Mouse (Mus musculus) gonadal fat pad, adult 2 months (tissue): ENCODE measurements at regions not wholly inside any gene's neighbourhood (a gene's known extent, or its start where the extent isn't known, plus 50 kb on each side); places are given as distances from the start of the nearest gene placed in this dataset.
A peak's percentile ranks its signal among the peaks of the same experiment; 100 is the strongest.

Source experiments
- DNase-seq: peaks from one replicate; pipeline ENCODE4 v3.0.0-alpha.2; 2012; ENCODE audit warnings: low read depth

- no peak for DNase-seq
These were observed 286.9 kb downstream of the Pdcd6ip start for GRCm38 (mm10) chr9:113421121-113421520.

GRCm38 (mm10) chr9:113419801-113420200 lies 288.3 kb downstream of the Pdcd6ip start:
- no peak for DNase-seq

GRCm38 (mm10) chr9:113417106-113417505 lies 291.0 kb downstream of the Pdcd6ip start:
- no peak for DNase-seq

GRCm38 (mm10) chr9:113415511-113415931 lies 292.5 kb downstream of the Pdcd6ip start:
- no peak for DNase-seq

- no peak for DNase-seq
These were observed 293.4 kb downstream of the Pdcd6ip start for GRCm38 (mm10) chr9:113414690-113415089.

- DNase-seq, result no peak
These were observed 294.2 kb downstream of the Pdcd6ip start for GRCm38 (mm10) chr9:113413851-113414250.

GRCm38 (mm10) chr9:113411638-113412037 lies 296.4 kb downstream of the Pdcd6ip start:
- DNase-seq, result no peak

- DNase-seq, result no peak
These were observed 299.5 kb downstream of the Pdcd6ip start for GRCm38 (mm10) chr9:113408521-113408920.

GRCm38 (mm10) chr9:113394320-113394719 lies 313.7 kb downstream of the Pdcd6ip start:
- no peak for DNase-seq

- no peak for DNase-seq
These were observed 320.7 kb downstream of the Pdcd6ip start for GRCm38 (mm10) chr9:113387356-113387755.

- DNase-seq, result no peak
These were observed 326.4 kb downstream of the Pdcd6ip start for GRCm38 (mm10) chr9:113381591-113382110.

GRCm38 (mm10) chr9:113380408-113381129 lies 327.5 kb downstream of the Pdcd6ip start:
- DNase-seq, result no peak

- no peak for DNase-seq
These were observed 329.5 kb downstream of the Pdcd6ip start for GRCm38 (mm10) chr9:113378525-113378924.

- DNase-seq, result no peak
These were observed 336.2 kb downstream of the Pdcd6ip start for GRCm38 (mm10) chr9:113371718-113372306.

- no peak for DNase-seq
These were observed 360.1 kb downstream of the Pdcd6ip start for GRCm38 (mm10) chr9:113347942-113348341.

- DNase-seq, result no peak
These were observed 361.5 kb downstream of the Pdcd6ip start for GRCm38 (mm10) chr9:113346531-113346930.

GRCm38 (mm10) chr9:113342131-113342530 lies 365.9 kb downstream of the Pdcd6ip start:
- no peak for DNase-seq

- DNase-seq, result peak; percentile 3
These were observed 367.2 kb downstream of the Pdcd6ip start for GRCm38 (mm10) chr9:113340838-113341237.

- no peak for DNase-seq
These were observed 368.0 kb downstream of the Pdcd6ip start for GRCm38 (mm10) chr9:113340036-113340435.

- no peak for DNase-seq
These were observed 383.6 kb downstream of the Pdcd6ip start for GRCm38 (mm10) chr9:113324489-113324888.

- no peak for DNase-seq
These were observed 398.1 kb downstream of the Pdcd6ip start for GRCm38 (mm10) chr9:113309707-113310574.

GRCm38 (mm10) chr9:113305761-113306160 lies 402.3 kb downstream of the Pdcd6ip start:
- no peak for DNase-seq
